Comparison of ENCODE assay signal across 21 mouse cellular contexts in genomic region chr5:32849178-32849577, GRCm38 (mm10). TPM values are rescaled to one million over a fixed set of nuclear protein-coding genes. Genes with fewer than 3 reads are reported as not detected.
DNase-seq lines count a peak whose midpoint lies in the region; ATAC-seq and TF ChIP-seq lines count a peak whose summit lies in the region.
"Had no signal": no experiment of that assay in that cellular context is flagged by ENCODE, and none has a peak within 500 bp of the region (broad histone marks: within the 10 kb centered on the region; RNA-seq: fewer than 3 reads in every experiment).

No protein-coding gene starts in this region.

- H3K27me3 ChIP-seq in liver, embryonic 14.5 days (ENCODE audit: control insufficient read depth, insufficient read depth, low read length) = no peaks in the 10 kb centered on the region
- no peaks in the 10 kb centered on the region for H3K27me3 ChIP-seq in midbrain, embryonic 14.5 days (ENCODE audit: control insufficient read depth, insufficient read depth, low read length)
- H3K27me3 ChIP-seq: heart, embryonic 13.5 days; hindbrain, embryonic 12.5 days had no signal

- H3K9ac ChIP-seq in liver, embryonic 14.5 days (replicated peaks) = no peak overlapping the region
- H3K9ac ChIP-seq in midbrain, embryonic 14.5 days (replicated peaks; ENCODE audit: low read length) = no peak overlapping the region
- H3K9ac ChIP-seq: heart, embryonic 13.5 days; hindbrain, embryonic 12.5 days had no signal

- no peaks in the 10 kb centered on the region for H3K9me3 ChIP-seq in liver, embryonic 14.5 days (ENCODE audit: control insufficient read depth, low read length)
- H3K9me3 ChIP-seq in midbrain, embryonic 14.5 days (ENCODE audit: control insufficient read depth, low read length) = no peaks in the 10 kb centered on the region
- H3K9me3 ChIP-seq: embryonic facial prominence, embryonic 10.5 days; heart, embryonic 13.5 days; hindbrain, embryonic 12.5 days had no signal

- H3K4me1 ChIP-seq in liver, embryonic 14.5 days (replicated peaks; ENCODE audit: control insufficient read depth in 2 of 2, insufficient read depth in 2 of 2, low read length in 1 of 2) = peaks cover 18 to 29% of the 10 kb centered on the region in 2 experiments
- peaks cover 22% of the 10 kb centered on the region for H3K4me1 ChIP-seq in midbrain, embryonic 14.5 days (ENCODE audit: control insufficient read depth, insufficient read depth, low read length)

- H3K27ac ChIP-seq in liver, embryonic 14.5 days = no peak overlapping the region
- H3K27ac ChIP-seq in midbrain, embryonic 14.5 days (replicated peaks; ENCODE audit: low read depth, low read length) = no peak overlapping the region
- H3K27ac ChIP-seq: embryonic facial prominence, embryonic 10.5 days; heart, embryonic 13.5 days; hindbrain, embryonic 12.5 days had no signal

- peaks cover 11% of the 10 kb centered on the region for H3K36me3 ChIP-seq in liver, embryonic 14.5 days (replicated peaks; ENCODE audit: control insufficient read depth, insufficient read depth, low read depth)
- H3K36me3 ChIP-seq in midbrain, embryonic 14.5 days (ENCODE audit: control insufficient read depth, insufficient read depth, low read length) = peaks cover 24% of the 10 kb centered on the region; the same call in 1 of the 2 replicates

- TF ChIP-seq CTCF in liver, embryonic 14.5 days (IDR thresholded peaks at IDR 0.05; ENCODE audit: low read depth) = no peak

- no peak overlapping the region for H3K4me2 ChIP-seq in liver, embryonic 14.5 days (ENCODE audit: low read depth)
- H3K4me2 ChIP-seq in midbrain, embryonic 14.5 days (ENCODE audit: low read length) = no peak overlapping the region
- H3K4me2 ChIP-seq: heart, embryonic 13.5 days; hindbrain, embryonic 12.5 days had no signal

- H3K4me3 ChIP-seq in liver, embryonic 14.5 days (ENCODE audit: insufficient read depth in 1 of 2, low read depth in 2 of 2, low read length in 2 of 2) = no peak overlapping the region
- H3K4me3 ChIP-seq in midbrain, embryonic 14.5 days (replicated peaks; ENCODE audit: low read depth, low read length) = no peak overlapping the region
- H3K4me3 ChIP-seq: embryonic facial prominence, embryonic 10.5 days; heart, embryonic 13.5 days; hindbrain, embryonic 12.5 days had no signal

- ATAC-seq in liver, embryonic 14.5 days (ENCODE audit: insufficient read depth) = peak; percentile 51
- peak; percentile 79 for ATAC-seq in megakaryocyte progenitor cell, adult 5-6 weeks (replicated peaks; ENCODE audit: poor library complexity)
- ATAC-seq in midbrain, embryonic 14.5 days (ENCODE audit: low FRiP score, low TSS enrichment) = no peak
- ATAC-seq: forebrain, embryonic 14.5 days; hindbrain, embryonic 16.5 days had no signal

- whole genome bisulfite sequencing in liver, embryonic 14.5 days (ENCODE audit: insufficient replicate concordance) = 18% methylated on average over 3 of the region's 3 CpGs
- 97% methylated on average over 3 of the region's 3 CpGs for WGBS in midbrain, embryonic 14.5 days

- peak; percentile 70 for TF ChIP-seq EP300 in liver, embryonic 14.5 days (IDR thresholded peaks at IDR 0.05; ENCODE audit: low read depth)

- peak; percentile 16 for DNase-seq in liver
- peak; percentile 28 to 57 (median 51) for DNase-seq in liver, embryonic 14.5 days (ENCODE audit: low read depth in 3 of 3, low spot score in 3 of 3)
- DNase-seq in lung, postnatal 14 days = no peak
- no peak for DNase-seq in midbrain, embryonic 14.5 days
- DNase-seq in testis, postnatal 10 days (ENCODE audit: low spot score) = no peak
- DNase-seq: adrenal gland, postnatal 14 days; cerebellum, adult 2 months; cerebellum, postnatal 10 days; gastrocnemius, postnatal 36 days; heart, adult 11 months; heart, postnatal 36 days had no signal

RNA-seq across cellular contexts. Expression of gene Prr14l, which starts 4.9 kb away (rescaled TPM):
- 3.7 and 4.2 TPM in 2 replicates for polyA plus RNA-seq in liver, embryonic 14.5 days (2012; rRNA removed)
- polyA plus RNA-seq in liver, embryonic 14.5 days (2014; fragmentation: Nextera tagmentation; extraction: Ambion mirVana) = 6.5 and 8.7 TPM in 2 replicates
- 34.6 and 37.6 TPM in 2 replicates for total RNA-seq in megakaryocyte progenitor cell, adult 5-6 weeks (2015)
- total RNA-seq in megakaryocyte progenitor cell, adult 5-6 weeks (2017) = 27.4 and 31.9 TPM in 2 replicates
- polyA plus RNA-seq in midbrain, embryonic 14.5 days (2014; fragmentation: Nextera tagmentation; extraction: Ambion mirVana) = 13.5 and 15.8 TPM in 2 replicates

RNA-seq across cellular contexts. Expression of gene Depdc5, which starts 14.3 kb away (rescaled TPM):
- polyA plus RNA-seq in liver, embryonic 14.5 days (2012; rRNA removed) = 7.3 and 8.3 TPM in 2 replicates
- 7.1 and 7.5 TPM in 2 replicates for polyA plus RNA-seq in liver, embryonic 14.5 days (2014; fragmentation: Nextera tagmentation; extraction: Ambion mirVana)
- total RNA-seq in megakaryocyte progenitor cell, adult 5-6 weeks (2015) = 26.5 and 28.7 TPM in 2 replicates
- 22.0 and 25.8 TPM in 2 replicates for total RNA-seq in megakaryocyte progenitor cell, adult 5-6 weeks (2017)
- polyA plus RNA-seq in midbrain, embryonic 14.5 days (2014; fragmentation: Nextera tagmentation; extraction: Ambion mirVana) = 21.5 and 30.9 TPM in 2 replicates

RNA-seq across cellular contexts. Expression of gene Gm20671, which starts 22.3 kb away (rescaled TPM):
- polyA plus RNA-seq in liver, embryonic 14.5 days (2012; rRNA removed) = 0.56 and 1.5 TPM in 2 replicates
- not detected in 2 replicates for polyA plus RNA-seq in liver, embryonic 14.5 days (2014; fragmentation: Nextera tagmentation; extraction: Ambion mirVana)
- not detected in 2 replicates for total RNA-seq in megakaryocyte progenitor cell, adult 5-6 weeks (2015)
- total RNA-seq in megakaryocyte progenitor cell, adult 5-6 weeks (2017) = 3.9 and 6.6 TPM in 2 replicates
- not detected in 2 replicates for polyA plus RNA-seq in midbrain, embryonic 14.5 days (2014; fragmentation: Nextera tagmentation; extraction: Ambion mirVana)
- total RNA-seq: adrenal gland, adult 18-20 months; adrenal gland, postnatal 14 days; ES-E14 had no signal
- polyA plus RNA-seq: embryonic facial prominence, embryonic 10.5 days; embryonic facial prominence, embryonic 14.5 days; forebrain, embryonic 14.5 days; heart, embryonic 13.5 days; heart, postnatal 0 days; hindbrain, embryonic 12.5 days; hindbrain, embryonic 16.5 days had no signal

Comparison
In these comparisons a context has a peak if more than half of its experiments do, and no peak if none do; other contexts are left out.
1. DNase-seq: peak in liver (single experiment) and liver, embryonic 14.5 days (3 of 3); none in lung, postnatal 14 days (single experiment), midbrain, embryonic 14.5 days (single experiment) and testis, postnatal 10 days (single experiment).